Mouse (Mus musculus) gastrocnemius, postnatal 14 days (tissue): ENCODE measurements around the gene Fam234b. TPM values are rescaled to one million over a fixed set of nuclear protein-coding genes. Genes with fewer than 3 reads are reported as not detected.

Experiments used
- DNase-seq: peaks from one replicate; pipeline ENCODE4 v3.0.0; 2021; ENCODE audit warnings: mixed read lengths
- intact Hi-C: fragments of 180-260 bp; cut with DNase I; formaldehyde crosslinking; loops from one replicate; pipeline ENCODE4 v1.15.1; 2025; ENCODE audit warnings: low total_unique reads
- long read RNA-seq, 2 experiments: library from polyadenylated mRNA; stranded (forward); transcript quantifications; one replicate each; pipeline ENCODE4 v2.0.0; 2021
- total RNA-seq, 2 experiments: library from RNA; stranded (reverse); gene quantifications; 2 replicates each; pipeline ENCODE4 v1.2.3; 2021

Gene Fam234b
- total RNA-seq: 1 to 10 TPM; 2.5 to 3.1 TPM
- long read RNA-seq, experiment 1, full-length matches to known transcripts: 3 of 4 reads
- long read RNA-seq, experiment 1, partial matches to known transcripts: 0 of 4 reads
- long read RNA-seq, experiment 1, other reads (novel, unspliced or antisense): 1 of 4 reads
- long read RNA-seq, experiment 2, full-length matches to known transcripts: 1 of 5 reads
- long read RNA-seq, experiment 2, partial matches to known transcripts: 2 of 5 reads
- long read RNA-seq, experiment 2, other reads (novel, unspliced or antisense): 2 of 5 reads

- peak; percentile 84 for DNase-seq
- intact Hi-C loops: no loop called here
Observed at GRCm38 (mm10) chr6:135197921-135198532, at the start of gene Fam234b, which contains the start of gene Hebp1. Gene Fam234b (plus strand): TSS chr6:135197977. Gene Hebp1 (minus strand): TSS chr6:135198022.

- no peak for DNase-seq
- intact Hi-C loops: loop anchor here (10.0 kb wide), 1 partner anchor 124 kb away; no protein-coding TSS in a partner anchor
Observed at GRCm38 (mm10) chr6:135148506-135148905, 49.3 kb upstream of the Fam234b start.

GRCm38 (mm10) chr6:135149175-135149574 lies 48.6 kb upstream of the Fam234b start:
- DNase-seq: no peak
- intact Hi-C loops: loop anchor here (10.0 kb wide), 1 partner anchor 124 kb away; no protein-coding TSS in a partner anchor

GRCm38 (mm10) chr6:135149722-135150121 lies 48.1 kb upstream of the Fam234b start:
- no peak for DNase-seq
- intact Hi-C loops: loop anchor here (5.0 to 10.0 kb wide), 3 partner anchors 95 to 228 kb away; no protein-coding TSS in a partner anchor

- DNase-seq: no peak
- intact Hi-C loops: loop anchor here (5.0 to 10.0 kb wide), 2 partner anchors 94 to 227 kb away; no protein-coding TSS in a partner anchor
Observed at GRCm38 (mm10) chr6:135150311-135150710, 47.5 kb upstream of the Fam234b start.

- intact Hi-C loops: loop anchor here (5.0 to 10.0 kb wide), 2 partner anchors 91 to 224 kb away; no protein-coding TSS in a partner anchor
- no peak for DNase-seq
Observed at GRCm38 (mm10) chr6:135153719-135154118, 44.1 kb upstream of the Fam234b start.

GRCm38 (mm10) chr6:135156597-135156996 lies 41.2 kb upstream of the Fam234b start:
- intact Hi-C loops: loop anchor here (10.0 kb wide), 1 partner anchor 88 kb away; no protein-coding TSS in a partner anchor
- no peak for DNase-seq

GRCm38 (mm10) chr6:135157496-135157895 lies 40.3 kb upstream of the Fam234b start:
- intact Hi-C loops: loop anchor here (10.0 kb wide), 1 partner anchor 87 kb away; no protein-coding TSS in a partner anchor
- DNase-seq: no peak

GRCm38 (mm10) chr6:135158509-135158908 lies 39.3 kb upstream of the Fam234b start:
- DNase-seq: no peak
- intact Hi-C loops: loop anchor here (10.0 kb wide), 1 partner anchor 86 kb away; no protein-coding TSS in a partner anchor

- DNase-seq: no peak
- intact Hi-C loops: no loop called here
Observed at GRCm38 (mm10) chr6:135161356-135161755, 36.4 kb upstream of the Fam234b start.

GRCm38 (mm10) chr6:135162311-135162710 lies 35.5 kb upstream of the Fam234b start:
- intact Hi-C loops: no loop called here
- no peak for DNase-seq

- intact Hi-C loops: no loop called here
- no peak for DNase-seq
Observed at GRCm38 (mm10) chr6:135162861-135163260, 34.9 kb upstream of the Fam234b start.

GRCm38 (mm10) chr6:135165191-135165590 lies 32.6 kb upstream of the Fam234b start:
- no peak for DNase-seq
- intact Hi-C loops: no loop called here

GRCm38 (mm10) chr6:135165706-135166105 lies 32.1 kb upstream of the Fam234b start:
- no peak for DNase-seq
- intact Hi-C loops: no loop called here

- intact Hi-C loops: no loop called here
Observed at GRCm38 (mm10) chr6:135166262-135166661, 31.5 kb upstream of the Fam234b start.

GRCm38 (mm10) chr6:135166712-135167111 lies 31.1 kb upstream of the Fam234b start:
- DNase-seq: no peak
- intact Hi-C loops: no loop called here

More at GRCm38 (mm10) chr6:135166262-135166661, 31.5 kb upstream of the Fam234b start:
- DNase-seq: no peak

GRCm38 (mm10) chr6:135167380-135168311 lies 30.1 kb upstream of the Fam234b start:
- peak; percentile 90 for DNase-seq
- intact Hi-C loops: no loop called here

- no peak for DNase-seq
- intact Hi-C loops: no loop called here
Observed at GRCm38 (mm10) chr6:135168471-135168870, 29.3 kb upstream of the Fam234b start.

GRCm38 (mm10) chr6:135169246-135169645 lies 28.5 kb upstream of the Fam234b start:
- DNase-seq: no peak
- intact Hi-C loops: no loop called here
